Mouse (Mus musculus): ENCODE measurements at regions not wholly inside any gene's neighbourhood (a gene's known extent, or its start where the extent isn't known, plus 50 kb on each side); places are given as distances from the start of the nearest gene placed in this dataset.

DNA sequence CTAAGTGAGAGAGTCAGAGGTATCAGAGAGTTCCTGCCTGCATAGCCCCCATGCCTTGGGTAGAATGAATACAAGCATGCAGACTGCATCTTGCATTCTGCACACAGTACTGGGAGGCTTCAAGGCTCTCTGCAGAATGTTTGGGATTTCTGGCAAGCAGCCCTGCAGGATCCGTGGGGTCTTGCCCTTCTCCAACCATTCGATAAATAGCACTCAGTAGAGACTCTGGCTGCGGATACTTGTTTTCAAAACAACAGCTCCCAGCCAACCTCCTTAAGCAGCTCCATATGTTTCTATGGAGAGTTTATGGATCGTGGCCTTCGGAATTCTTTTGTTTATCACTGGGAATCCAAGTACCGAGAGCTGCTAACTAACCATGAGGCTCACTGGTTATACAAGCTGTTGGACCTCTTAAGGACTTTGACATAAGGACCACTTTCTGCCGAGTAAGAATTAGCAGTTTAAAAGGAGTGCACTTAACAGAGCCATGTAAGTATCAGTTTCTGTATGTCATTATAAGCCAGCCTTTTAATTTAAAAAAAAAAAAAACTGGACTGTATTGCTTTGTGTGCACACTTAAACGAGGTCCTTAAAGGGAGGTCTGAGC lies 199.7 kb upstream of the Pgrmc2 start:
- TF ChIP-seq POLR2A (IDR thresholded peaks at IDR 0.05; ENCODE audit: insufficient read depth, low read depth, low read length) (no peak), CTCF (IDR thresholded peaks at IDR 0.05; ENCODE audit: insufficient read depth, low read depth, low read length) (no peak)
